Mouse (Mus musculus) ES-E14 (cell line): Measurements from ENCODE around the gene Adcy5.

Source experiments
- CHD2 ChIP-seq: IDR thresholded peaks from 2 replicates; pipeline ENCODE4 v1.6.1; 2014; ENCODE audit warnings: mild to moderate bottlenecking, low read depth, low read length, inconsistent platforms
- ZC3H11A ChIP-seq: IDR thresholded peaks from 2 replicates; pipeline ENCODE4 v1.6.1; 2012; ENCODE audit warnings: low read depth, mild to moderate bottlenecking, inconsistent platforms, low read length, borderline replicate concordance
- ZNF384 ChIP-seq: IDR thresholded peaks from 2 replicates; pipeline ENCODE4 v1.6.1; 2012; ENCODE audit warnings: low read depth, low read length, inconsistent platforms

DNA sequence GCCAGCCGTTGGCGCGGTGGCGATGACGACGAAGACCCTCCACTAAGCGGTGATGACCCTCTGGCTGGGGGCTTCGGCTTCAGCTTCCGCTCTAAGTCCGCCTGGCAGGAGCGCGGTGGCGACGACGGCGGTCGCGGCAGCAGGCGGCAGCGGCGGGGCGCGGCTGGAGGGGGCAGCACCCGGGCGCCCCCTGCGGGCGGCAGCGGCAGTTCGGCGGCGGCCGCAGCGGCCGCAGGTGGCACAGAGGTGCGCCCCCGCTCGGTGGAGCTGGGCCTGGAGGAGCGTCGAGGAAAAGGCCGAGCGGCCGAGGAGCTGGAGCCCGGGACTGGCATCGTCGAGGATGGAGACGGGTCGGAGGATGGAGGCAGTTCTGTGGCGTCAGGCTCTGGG lies 1.6 kb downstream of the Adcy5 start:
- TF ChIP-seq ZC3H11A, result no peak
- TF ChIP-seq ZNF384, result no peak
- no peak for TF ChIP-seq CHD2
